Mouse (Mus musculus) hindbrain, embryonic 14.5 days (tissue): Measurements from ENCODE around the gene Sdk1. TPM values are rescaled to one million over a fixed set of nuclear protein-coding genes. Genes with fewer than 3 reads are reported as not detected.

Experiments
- ATAC-seq: fragments of 200-750 bp; cut with Nextera tagmentation; 2 replicates; pipeline ENCODE4 v1.8.0; 2017; ENCODE audit warnings: moderate number of reproducible peaks, mild to moderate bottlenecking, moderate TSS enrichment, moderate library complexity; ENCODE audit not compliant: low FRiP score
- DNase-seq: peaks from one replicate; pipeline ENCODE4 v3.0.0-alpha.2; 2015; ENCODE audit warnings: low spot score
- H3K27ac ChIP-seq: fragments of 300-500 bp; sonication (generic); 2 replicates; pipeline ENCODE4 v1.5.1; 2014; ENCODE audit warnings: mild to moderate bottlenecking, moderate library complexity
- H3K27me3 ChIP-seq: fragments of 300-500 bp; sonication (generic); 2 replicates; pipeline ENCODE4 v1.6.1; 2014; ENCODE audit warnings: mild to moderate bottlenecking, low read length, mixed read lengths; ENCODE audit not compliant: control insufficient read depth, insufficient read depth
- H3K36me3 ChIP-seq: fragments of 300-500 bp; sonication (generic); replicated peaks from 2 replicates; pipeline ENCODE4 v1.6.1; 2014; ENCODE audit not compliant: control insufficient read depth, insufficient read depth
- H3K4me1 ChIP-seq: fragments of 300-500 bp; sonication (generic); replicated peaks from 2 replicates; pipeline ENCODE4 v1.6.1; 2014; ENCODE audit warnings: antibody characterized with exemption, low read length, mixed read lengths; ENCODE audit not compliant: control insufficient read depth, insufficient read depth
- H3K4me2 ChIP-seq: fragments of 300-500 bp; sonication (generic); replicated peaks from 2 replicates; pipeline ENCODE4 v1.6.1; 2014; ENCODE audit warnings: mild to moderate bottlenecking, moderate library complexity
- H3K4me3 ChIP-seq: fragments of 300-500 bp; sonication (generic); replicated peaks from 2 replicates; pipeline ENCODE4 v1.5.1; 2014; ENCODE audit warnings: mild to moderate bottlenecking, low read length
- H3K9ac ChIP-seq: fragments of 300-500 bp; sonication (generic); 2 replicates; pipeline ENCODE4 v1.6.1; 2014
- H3K9me3 ChIP-seq: fragments of 300-500 bp; sonication (generic); 2 replicates; pipeline ENCODE4 v1.6.1; 2016; ENCODE audit warnings: low read length; ENCODE audit not compliant: control insufficient read depth
- WGBS: fragments of 180-500 bp; shearing (Covaris S2); extraction: QIAGEN DNeasy Blood & Tissue Kit; methylation state at CpG from one replicate; pipeline ENCODE4 v1.1.7; 2014; 5-methylcytosine and 5-hydroxymethylcytosine counted together
- polyA plus RNA-seq: library from polyadenylated mRNA; unstranded; fragments of >200 nt; fragmentation: Nextera tagmentation; extraction: Ambion mirVana; gene quantifications from 2 replicates; pipeline ENCODE4 v1.2.1, GENCODE M21; 2014

Gene Sdk1
- polyA plus RNA-seq, 1 experiment from 2014 or later, result 2.5 TPM

DNA sequence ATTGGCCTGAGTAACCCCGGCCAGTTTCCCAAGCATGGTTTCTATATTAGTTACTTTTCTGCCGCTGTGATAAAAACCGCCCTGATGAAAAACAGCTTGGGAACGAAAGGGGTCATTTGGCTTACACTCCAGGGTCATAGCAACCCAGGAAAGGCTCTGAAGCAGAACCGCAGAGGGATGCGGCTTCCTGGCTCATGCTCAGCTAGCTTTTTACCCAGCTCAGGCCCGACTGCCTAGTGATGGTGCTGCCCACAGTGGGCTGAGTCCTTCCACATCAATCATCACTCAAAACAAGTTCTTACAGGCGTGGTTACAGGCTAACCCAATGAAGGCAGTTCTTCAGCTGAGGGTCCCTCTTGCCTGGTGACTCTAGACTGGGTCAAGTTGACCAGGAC lies 988.5 kb downstream of the Sdk1 start:
- Histone ChIP-seq H3K4me1 (no peaks in the 10 kb centered on the region), H3K36me3 (no peaks in the 10 kb centered on the region), H3K27me3 (no peaks in the 10 kb centered on the region), H3K4me2 (no peak overlapping the region), H3K27ac (peak overlapping the region; percentile 39; the same call in 1 of the 2 replicates), H3K4me3 (no peak overlapping the region), H3K9ac (no peak overlapping the region), H3K9me3 (no peaks in the 10 kb centered on the region)
- ATAC-seq (no peak), DNase-seq (no peak)
- WGBS, result 88% methylated on average over 8 of the region's 8 CpGs

DNA sequence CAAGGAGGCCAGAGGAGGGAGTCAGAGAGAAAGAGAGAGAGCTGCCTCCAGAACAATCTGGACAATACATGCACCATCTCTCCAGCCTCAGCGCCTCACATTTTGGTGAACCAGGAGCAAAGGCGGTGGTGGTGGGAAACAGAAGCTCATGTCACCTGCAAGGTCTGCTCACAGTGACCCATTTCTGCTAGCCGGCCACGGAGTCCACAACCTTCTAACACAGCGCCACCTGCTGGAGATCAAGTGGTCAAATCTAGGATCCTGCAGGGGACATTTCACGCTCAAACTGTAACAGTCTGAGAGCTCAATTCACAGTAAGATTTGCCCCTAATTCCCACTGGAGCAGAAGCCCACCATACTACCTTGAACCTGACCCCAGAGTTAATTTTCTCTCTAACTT lies 999.0 kb downstream of the Sdk1 start:
- ATAC-seq, result no peak

DNA sequence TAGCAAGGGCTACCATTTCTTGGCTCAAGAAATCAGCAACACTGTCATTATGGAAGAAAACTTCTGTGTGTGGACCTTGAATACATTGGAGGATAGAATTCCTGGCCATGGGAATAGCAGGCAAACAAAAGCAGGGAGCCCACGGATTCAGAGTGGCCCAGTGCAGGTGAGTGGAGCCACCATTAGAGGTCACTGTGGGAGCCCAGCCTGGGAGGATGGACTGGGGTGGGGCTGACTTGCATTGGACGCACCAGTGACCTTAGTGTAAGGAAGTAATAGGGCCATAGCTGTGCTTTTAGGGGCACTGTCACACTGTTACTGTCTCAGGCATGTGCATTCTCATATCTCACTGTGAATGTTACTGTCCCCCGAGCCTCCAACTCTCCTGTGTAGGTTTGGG lies 1001.3 kb downstream of the Sdk1 start:
- H3K4me3 ChIP-seq, result no peak overlapping the region
- H3K4me2 ChIP-seq, result no peak overlapping the region
- H3K27me3 ChIP-seq, result no peaks in the 10 kb centered on the region
- no peak overlapping the region for H3K27ac ChIP-seq
- no peaks in the 10 kb centered on the region for H3K36me3 ChIP-seq
- H3K9me3 ChIP-seq, result peaks cover 10% of the 10 kb centered on the region
- WGBS, result 59% methylated on average over 3 of the region's 3 CpGs
- ATAC-seq, result no peak
- H3K9ac ChIP-seq, result no peak overlapping the region
- no peak for DNase-seq
- peaks cover 10% of the 10 kb centered on the region for H3K4me1 ChIP-seq

More for the DNA sequence above, 999.0 kb downstream of the Sdk1 start:
- no peaks in the 10 kb centered on the region for H3K36me3 ChIP-seq
- H3K9me3 ChIP-seq, result no peaks in the 10 kb centered on the region
- H3K9ac ChIP-seq, result no peak overlapping the region
- DNase-seq, result no peak
- H3K4me2 ChIP-seq, result no peak overlapping the region
- no peak overlapping the region for H3K27ac ChIP-seq
- no peaks in the 10 kb centered on the region for H3K27me3 ChIP-seq
- no peak overlapping the region for H3K4me3 ChIP-seq
- H3K4me1 ChIP-seq, result peaks cover 10% of the 10 kb centered on the region
- 93% methylated on average over 6 of the region's 6 CpGs for WGBS

DNA sequence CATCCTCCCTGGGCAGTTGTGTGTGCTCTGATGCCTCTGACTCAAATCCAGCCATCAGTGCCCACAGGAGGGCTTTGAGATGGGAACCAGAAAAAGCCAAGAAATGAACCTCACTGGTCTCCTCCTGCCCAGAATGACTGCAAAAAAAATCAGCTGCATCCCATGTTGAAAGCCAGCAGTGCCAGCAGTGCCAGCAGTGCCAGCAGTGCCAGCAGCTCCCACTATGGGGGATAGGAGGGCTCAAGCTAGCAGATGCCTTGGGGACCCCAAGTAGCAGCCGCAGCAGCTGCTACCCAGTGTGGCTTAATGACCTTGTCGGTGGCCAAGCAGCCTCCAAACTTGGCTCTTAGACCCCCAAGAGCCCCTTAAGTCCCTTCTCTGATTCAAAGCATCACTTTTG lies 1001.8 kb downstream of the Sdk1 start:
- no peak overlapping the region for H3K4me2 ChIP-seq
- no peak for DNase-seq
- peaks cover 10% of the 10 kb centered on the region for H3K9me3 ChIP-seq
- 64% methylated on average over 2 of the region's 2 CpGs for WGBS
- no peak overlapping the region for H3K27ac ChIP-seq
- no peaks in the 10 kb centered on the region for H3K27me3 ChIP-seq
- no peak for ATAC-seq
- peaks cover 10% of the 10 kb centered on the region for H3K4me1 ChIP-seq
- H3K4me3 ChIP-seq, result no peak overlapping the region
- H3K9ac ChIP-seq, result no peak overlapping the region
- no peaks in the 10 kb centered on the region for H3K36me3 ChIP-seq

DNA sequence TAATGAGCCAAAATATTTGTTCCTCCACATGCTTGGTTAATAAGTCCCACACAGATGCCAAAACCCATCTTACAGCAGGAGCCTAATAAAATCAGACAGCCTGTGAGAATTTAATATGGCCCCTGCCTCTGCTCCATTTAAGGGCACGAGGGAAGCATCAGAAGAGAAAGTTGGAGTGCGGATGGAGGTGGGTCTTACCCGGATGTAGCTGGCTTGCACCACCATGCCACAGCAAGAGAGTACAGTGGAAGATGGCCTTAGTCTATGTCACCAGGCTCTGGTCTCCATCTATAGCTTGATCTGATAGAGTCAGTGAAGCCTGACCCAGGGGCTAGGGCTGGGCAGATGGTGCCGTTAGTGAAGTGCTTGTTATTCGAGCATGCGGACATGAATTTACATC lies 1014.9 kb downstream of the Sdk1 start:
- H3K9ac ChIP-seq, result no peak overlapping the region
- H3K4me1 ChIP-seq, result no peaks in the 10 kb centered on the region
- H3K27me3 ChIP-seq, result no peaks in the 10 kb centered on the region
- DNase-seq, result no peak
- H3K36me3 ChIP-seq, result no peaks in the 10 kb centered on the region
- H3K4me3 ChIP-seq, result no peak overlapping the region
- ATAC-seq, result no peak
- H3K4me2 ChIP-seq, result no peak overlapping the region
- no peak overlapping the region for H3K27ac ChIP-seq
- 0 out of 2 replicates have a peak, but pooled peaks cover 6% of the 10 kb centered on the region for H3K9me3 ChIP-seq
- 71% methylated on average over 6 of the region's 6 CpGs for WGBS

DNA sequence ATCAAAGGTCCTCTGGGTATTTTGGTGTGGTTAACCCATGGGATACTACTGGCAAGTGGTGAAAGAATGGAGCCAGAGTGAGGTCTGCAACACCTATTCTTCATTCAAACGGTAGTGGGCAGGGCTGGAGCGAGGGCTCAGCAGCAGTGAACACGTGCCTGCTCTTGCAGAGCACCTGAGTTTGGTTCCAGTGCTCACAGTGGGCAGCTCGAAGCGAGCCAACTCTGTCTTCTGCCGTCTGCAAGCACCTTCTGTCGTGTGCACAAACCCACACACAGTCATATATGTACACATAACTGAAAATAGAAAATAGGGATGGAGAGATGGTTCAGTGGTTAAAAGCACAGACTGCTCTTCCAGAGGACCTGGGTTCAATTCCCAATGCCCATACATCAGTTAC lies 1017.4 kb downstream of the Sdk1 start:
- WGBS, result 81% methylated on average over 7 of the region's 7 CpGs

DNA sequence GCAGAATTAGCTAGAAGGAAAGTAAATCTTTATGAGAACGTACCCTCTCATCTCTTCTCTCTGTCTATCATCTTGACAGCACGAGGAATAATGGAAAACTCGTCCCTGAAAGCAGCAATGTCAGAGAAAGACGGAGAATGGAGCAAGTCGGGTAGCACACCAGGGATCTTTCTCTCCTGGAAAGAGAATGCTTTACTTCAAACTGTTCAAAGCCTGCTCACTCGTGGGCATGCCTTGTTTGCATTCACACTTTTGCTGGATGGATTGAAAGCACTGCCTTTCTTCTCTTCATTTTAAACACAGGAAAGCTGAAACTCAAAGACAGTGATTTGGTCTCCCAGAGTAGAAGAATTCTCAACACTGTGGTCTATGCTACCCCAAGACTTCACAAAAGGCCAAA lies 1020.8 kb downstream of the Sdk1 start:
- H3K4me2 ChIP-seq, result no peak overlapping the region
- no peaks in the 10 kb centered on the region for H3K36me3 ChIP-seq
- no peak for ATAC-seq
- H3K9me3 ChIP-seq, result peaks cover 16% of the 10 kb centered on the region
- H3K27ac ChIP-seq, result no peak overlapping the region
- no peaks in the 10 kb centered on the region for H3K4me1 ChIP-seq
- DNase-seq, result no peak
- no peak overlapping the region for H3K9ac ChIP-seq
- no peaks in the 10 kb centered on the region for H3K27me3 ChIP-seq
- no peak overlapping the region for H3K4me3 ChIP-seq
- 30% methylated on average over 6 of the region's 6 CpGs for WGBS

More for the DNA sequence above, 1017.4 kb downstream of the Sdk1 start:
- H3K4me1 ChIP-seq, result no peaks in the 10 kb centered on the region
- no peaks in the 10 kb centered on the region for H3K36me3 ChIP-seq
- no peak overlapping the region for H3K9ac ChIP-seq
- H3K4me3 ChIP-seq, result no peak overlapping the region
- no peak for DNase-seq
- ATAC-seq, result no peak
- no peak overlapping the region for H3K27ac ChIP-seq
- 0 out of 2 replicates have a peak, but pooled peaks cover 6% of the 10 kb centered on the region for H3K9me3 ChIP-seq
- no peak overlapping the region for H3K4me2 ChIP-seq
- H3K27me3 ChIP-seq, result no peaks in the 10 kb centered on the region

Other genes with a start within 250 kb of the Sdk1 start
- gene Card11, start 240.9 kb upstream of the Sdk1 start, polyA plus RNA-seq, result 0.11 TPM in 1 of 2 replicates, not detected in the other